Mouse (Mus musculus) limb, embryonic 14.5 days (tissue): ENCODE data around the gene AI597479. TPM values are rescaled to one million over a fixed set of nuclear protein-coding genes. Genes with fewer than 3 reads are reported as not detected.

ENCODE experiments used
- ATAC-seq: fragments of 200-750 bp; cut with Nextera tagmentation; 2 replicates; pipeline ENCODE4 v1.8.0; 2017; ENCODE audit warnings: low read depth, moderate number of reproducible peaks, moderate TSS enrichment; ENCODE audit not compliant: low FRiP score
- DNase-seq: peaks from one replicate; pipeline ENCODE4 v3.0.0-alpha.2; 2015; ENCODE audit warnings: low spot score
- H3K27ac ChIP-seq: fragments of 300-500 bp; sonication (generic); replicated peaks from 2 replicates; pipeline ENCODE4 v1.5.1; 2014; ENCODE audit warnings: low read depth, mild to moderate bottlenecking, low read length, moderate library complexity, mixed read lengths
- H3K27me3 ChIP-seq: fragments of 300-500 bp; sonication (generic); 2 replicates; pipeline ENCODE4 v1.6.1; 2014; ENCODE audit warnings: low read length, mixed read lengths; ENCODE audit not compliant: control insufficient read depth, insufficient read depth
- H3K36me3 ChIP-seq: fragments of 300-500 bp; sonication (generic); 2 replicates; pipeline ENCODE4 v1.6.1; 2014; ENCODE audit warnings: mild to moderate bottlenecking, low read length, moderate library complexity, mixed read lengths; ENCODE audit not compliant: control insufficient read depth, insufficient read depth
- H3K4me1 ChIP-seq: fragments of 300-500 bp; sonication (generic); 2 replicates; pipeline ENCODE4 v1.6.1; 2014; ENCODE audit warnings: antibody characterized with exemption, low read length, mixed read lengths; ENCODE audit not compliant: control insufficient read depth, insufficient read depth
- H3K4me2 ChIP-seq: fragments of 300-500 bp; sonication (generic); replicated peaks from 2 replicates; pipeline ENCODE4 v1.6.1; 2014; ENCODE audit warnings: low read depth, mild to moderate bottlenecking, low read length, moderate library complexity; ENCODE audit not compliant: severe bottlenecking
- H3K4me3 ChIP-seq: fragments of 300-500 bp; sonication (generic); replicated peaks from 2 replicates; pipeline ENCODE4 v1.5.1; 2014; ENCODE audit warnings: low read length
- H3K9ac ChIP-seq: fragments of 300-500 bp; sonication (generic); 2 replicates; pipeline ENCODE4 v1.6.1; 2014; ENCODE audit warnings: mild to moderate bottlenecking, low read depth, low read length, moderate library complexity; ENCODE audit not compliant: severe bottlenecking
- H3K9me3 ChIP-seq: fragments of 300-500 bp; sonication (generic); 2 replicates; pipeline ENCODE4 v1.6.1; 2016; ENCODE audit warnings: low read length; ENCODE audit not compliant: control insufficient read depth
- POLR2A ChIP-seq: fragments of 200-500 bp; IDR thresholded peaks from 2 replicates; pipeline ENCODE4 v1.8.0; 2012; ENCODE audit warnings: inconsistent platforms, mild to moderate bottlenecking, moderate library complexity, borderline replicate concordance; ENCODE audit not compliant: insufficient read depth, insufficient read length; ENCODE audit errors: extremely low read depth
- WGBS: fragments of 180-500 bp; shearing (Covaris S2); extraction: QIAGEN DNeasy Blood & Tissue Kit; methylation state at CpG from one replicate; pipeline ENCODE4 v1.1.7; 2014; 5-methylcytosine and 5-hydroxymethylcytosine counted together
- polyA plus RNA-seq, 2 experiments: library from polyadenylated mRNA; depleted of rRNA in 1 of 2; stranded (reverse) in 1 of 2; unstranded in 1 of 2; fragments of >200 nt; fragmentation: Nextera tagmentation in 1 of 2; extraction: Ambion mirVana in 1 of 2; gene quantifications; 2 replicates each; pipeline versions ENCODE4 v1.2.1 to v1.2.3; 2012 to 2014

AI597479 gene
- polyA plus RNA-seq, 2 experiments = 22.2 to 25.9 TPM

GRCm38 (mm10) chr1:43137334-43137733 is 38.8 kb downstream of the AI597479 start:
- Histone ChIP-seq H3K9me3 (no peaks in the 10 kb centered on the region), H3K4me1 (no peaks in the 10 kb centered on the region), H3K4me2 (no peak overlapping the region), H3K9ac (no peak overlapping the region), H3K27me3 (no peaks in the 10 kb centered on the region), H3K36me3 (0 out of 2 replicates have a peak, but pooled peaks cover 3% of the 10 kb centered on the region), H3K27ac (no peak overlapping the region), H3K4me3 (no peak overlapping the region)
- ATAC-seq (no peak), DNase-seq (no peak)
- 57% methylated on average over 5 of the region's 5 CpGs for WGBS
- no peak for TF ChIP-seq POLR2A

GRCm38 (mm10) chr1:43138268-43138812 is 39.8 kb downstream of the AI597479 start:
- no peaks in the 10 kb centered on the region for H3K9me3 ChIP-seq
- WGBS = 65% methylated on average over 15 of the region's 15 CpGs
- ATAC-seq (no peak), DNase-seq (no peak)
- no peak for TF ChIP-seq POLR2A
- H3K4me1 ChIP-seq = no peaks in the 10 kb centered on the region
- no peaks in the 10 kb centered on the region for H3K27me3 ChIP-seq
- H3K9ac ChIP-seq = no peak overlapping the region
- no peak overlapping the region for H3K4me3 ChIP-seq
- no peak overlapping the region for H3K27ac ChIP-seq
- H3K4me2 ChIP-seq = no peak overlapping the region
- H3K36me3 ChIP-seq = 0 out of 2 replicates have a peak, but pooled peaks cover 3% of the 10 kb centered on the region

DNA sequence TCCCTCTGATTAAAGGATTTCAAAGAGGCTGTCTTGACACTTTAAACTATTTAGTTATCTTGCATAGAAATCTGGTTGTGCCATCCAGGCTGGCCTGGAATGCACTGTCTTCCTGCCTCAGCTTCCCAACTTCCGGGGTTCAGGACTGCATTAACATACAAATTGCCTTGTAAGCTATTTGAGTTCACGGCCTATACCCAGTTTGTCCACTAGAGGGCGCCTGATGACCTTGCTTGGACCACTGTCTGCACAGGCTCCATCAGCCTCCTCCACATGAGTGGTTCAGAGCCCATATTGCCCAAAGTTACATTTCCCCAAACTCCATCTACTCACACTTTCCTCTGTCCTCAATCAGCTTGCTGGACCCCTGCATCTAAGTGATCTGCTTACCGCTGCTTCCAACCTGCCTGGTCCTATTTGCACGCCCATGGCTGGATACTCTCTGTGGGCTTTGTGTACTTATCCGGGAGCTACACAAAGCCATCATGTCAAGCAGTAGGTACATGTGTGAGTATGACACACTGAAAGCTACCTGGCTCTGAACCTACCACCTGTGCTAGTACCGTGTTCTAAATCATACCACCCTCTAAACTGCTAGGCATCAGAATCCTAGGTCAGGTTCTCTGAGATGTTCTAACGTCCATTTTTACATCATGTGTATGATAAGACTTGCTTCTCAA is 41.2 kb downstream of the AI597479 start:
- Histone ChIP-seq H3K9ac (no peak overlapping the region), H3K27me3 (no peaks in the 10 kb centered on the region), H3K4me1 (no peaks in the 10 kb centered on the region), H3K4me2 (no peak overlapping the region), H3K4me3 (no peak overlapping the region), H3K36me3 (0 out of 2 replicates have a peak, but pooled peaks cover 3% of the 10 kb centered on the region), H3K27ac (no peak overlapping the region), H3K9me3 (no peaks in the 10 kb centered on the region)
- 50% methylated on average over 8 of the region's 8 CpGs for WGBS
- TF ChIP-seq POLR2A = no peak
- ATAC-seq (peak; percentile 67), DNase-seq (peak; percentile 91)

GRCm38 (mm10) chr1:43141555-43141961 is 43.0 kb downstream of the AI597479 start:
- no peak for TF ChIP-seq POLR2A
- no peaks in the 10 kb centered on the region for H3K27me3 ChIP-seq
- no peak overlapping the region for H3K9ac ChIP-seq
- no peaks in the 10 kb centered on the region for H3K4me1 ChIP-seq
- DNase-seq (no peak), ATAC-seq (no peak)
- whole genome bisulfite sequencing = 79% methylated on average over 11 of the region's 11 CpGs
- no peak overlapping the region for H3K4me3 ChIP-seq
- H3K27ac ChIP-seq = no peak overlapping the region
- no peak overlapping the region for H3K4me2 ChIP-seq
- 0 out of 2 replicates have a peak, but pooled peaks cover 3% of the 10 kb centered on the region for H3K36me3 ChIP-seq
- no peaks in the 10 kb centered on the region for H3K9me3 ChIP-seq

DNA sequence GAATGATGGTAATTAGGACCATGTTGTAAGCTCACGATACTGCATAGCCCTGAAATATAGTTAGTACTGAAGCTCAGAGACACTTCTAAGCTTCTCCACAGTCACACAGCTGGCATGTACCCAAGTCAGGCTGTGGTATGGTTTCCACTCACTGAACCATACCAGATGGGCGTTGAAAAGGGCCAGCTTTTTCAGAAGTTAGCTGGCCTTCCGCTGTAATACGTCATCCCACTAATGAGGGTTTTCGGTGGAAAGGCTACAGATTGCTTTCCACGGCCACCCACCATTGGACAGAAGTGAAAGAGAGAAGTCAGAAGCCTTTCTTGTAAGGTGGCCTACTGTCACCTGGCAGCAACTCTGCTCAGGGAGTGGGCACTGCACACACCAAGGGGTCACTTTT is 44.3 kb downstream of the AI597479 start:
- 76% methylated on average over 6 of the region's 6 CpGs for WGBS
- Histone ChIP-seq H3K27me3 (no peaks in the 10 kb centered on the region), H3K36me3 (no peaks in the 10 kb centered on the region), H3K4me3 (no peak overlapping the region), H3K9ac (no peak overlapping the region), H3K9me3 (no peaks in the 10 kb centered on the region), H3K4me2 (no peak overlapping the region), H3K4me1 (no peaks in the 10 kb centered on the region), H3K27ac (no peak overlapping the region)
- ATAC-seq (no peak), DNase-seq (no peak)
- TF ChIP-seq POLR2A = no peak

GRCm38 (mm10) chr1:43143284-43143683 is 44.8 kb downstream of the AI597479 start:
- WGBS = 79% methylated on average over 4 of the region's 4 CpGs
- ATAC-seq = no peak

More at GRCm38 (mm10) chr1:43143284-43143683, 44.8 kb downstream of the AI597479 start:
- H3K9ac ChIP-seq = no peak overlapping the region
- H3K4me3 ChIP-seq = no peak overlapping the region
- no peak overlapping the region for H3K27ac ChIP-seq
- no peak for DNase-seq
- no peaks in the 10 kb centered on the region for H3K4me1 ChIP-seq
- no peaks in the 10 kb centered on the region for H3K9me3 ChIP-seq
- no peaks in the 10 kb centered on the region for H3K27me3 ChIP-seq
- no peak for TF ChIP-seq POLR2A
- H3K36me3 ChIP-seq = no peaks in the 10 kb centered on the region
- no peak overlapping the region for H3K4me2 ChIP-seq
